In the genomic region with DNA sequence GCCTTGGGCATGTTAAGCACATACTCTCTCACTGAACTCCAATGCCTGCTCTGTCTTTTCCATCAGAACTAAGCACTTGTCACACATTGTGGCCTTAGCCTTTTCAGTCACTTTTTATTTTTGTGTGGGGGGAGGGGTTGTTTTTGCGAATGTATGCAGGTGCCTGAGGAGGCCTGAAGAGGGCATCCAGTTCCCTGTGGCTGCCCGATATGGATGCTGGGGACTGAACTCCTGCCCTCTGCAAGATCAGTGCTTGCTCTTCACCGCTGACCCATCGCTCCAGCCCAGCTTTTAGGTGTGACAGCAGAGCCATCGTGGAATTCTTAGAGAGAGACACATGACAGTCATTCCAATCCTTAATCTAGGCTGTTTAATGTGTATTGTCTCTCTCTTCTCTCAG, we compare ENCODE assay signal across 26 mouse cellular contexts. TPM values are rescaled to one million over a fixed set of nuclear protein-coding genes. Genes with fewer than 3 reads are reported as not detected.
A peak's percentile ranks its signal among the peaks of the same experiment; 100 is the strongest.
DNase-seq lines count a peak whose midpoint lies in the region; ATAC-seq and TF ChIP-seq lines count a peak whose summit lies in the region.
"Had no signal": no experiment of that assay in that cellular context is flagged by ENCODE, and none has a peak within 500 bp of the region (broad histone marks: within the 10 kb centered on the region; RNA-seq: fewer than 3 reads in every experiment).

No protein-coding gene starts in this region.

- H3K4me1 ChIP-seq in hindbrain, postnatal 0 days (ENCODE audit: insufficient read depth, low read length): no peaks in the 10 kb centered on the region
- peaks cover 8% of the 10 kb centered on the region for H3K4me1 ChIP-seq in hindbrain, embryonic 13.5 days (replicated peaks)
- no peaks in the 10 kb centered on the region for H3K4me1 ChIP-seq in liver, embryonic 14.5 days (replicated peaks; ENCODE audit: control insufficient read depth in 2 of 2, insufficient read depth in 2 of 2, low read length in 1 of 2)
- no peaks in the 10 kb centered on the region for H3K4me1 ChIP-seq in liver, embryonic 11.5 days (replicated peaks; ENCODE audit: control insufficient read depth, insufficient read depth, low read length)
- H3K4me1 ChIP-seq: embryonic facial prominence, embryonic 13.5 days; limb, embryonic 12.5 days; liver, embryonic 15.5 days; lung, embryonic 15.5 days had no signal

- no peaks in the 10 kb centered on the region for H3K27me3 ChIP-seq in hindbrain, postnatal 0 days (ENCODE audit: insufficient read depth, low read length)
- no peaks in the 10 kb centered on the region for H3K27me3 ChIP-seq in hindbrain, embryonic 13.5 days
- H3K27me3 ChIP-seq in liver, embryonic 14.5 days (ENCODE audit: control insufficient read depth, insufficient read depth, low read length): no peaks in the 10 kb centered on the region
- no peaks in the 10 kb centered on the region for H3K27me3 ChIP-seq in liver, embryonic 11.5 days (replicated peaks; ENCODE audit: control insufficient read depth, insufficient read depth, low read length)
- H3K27me3 ChIP-seq: embryonic facial prominence, embryonic 13.5 days; limb, embryonic 12.5 days; liver, embryonic 15.5 days; lung, embryonic 15.5 days; neural tube, embryonic 13.5 days had no signal

- DNase-seq in hindbrain, postnatal 0 days (ENCODE audit: low spot score): no peak
- no peak for DNase-seq in liver, embryonic 14.5 days (ENCODE audit: low read depth in 3 of 3, low spot score in 3 of 3)
- no peak for DNase-seq in liver, embryonic 11.5 days (ENCODE audit: low spot score)
- DNase-seq in R1 (ENCODE audit: low read depth, low spot score): peak; percentile 54
- DNase-seq in urinary bladder, postnatal 36 days (ENCODE audit: low spot score in 2 of 2): no peak
- no peak for DNase-seq in adrenal gland, postnatal 25 days
- DNase-seq: cerebellum, adult 11-12 months; cerebellum, adult 9-11 months; gastrocnemius, postnatal 10 days; heart, postnatal 14 days; kidney, postnatal 4 days; right cerebral cortex, postnatal 4 days; thymus, adult 2 months; thymus, postnatal 36 days had no signal

- H3K9ac ChIP-seq in hindbrain, postnatal 0 days (replicated peaks; ENCODE audit: low read length): no peak overlapping the region
- no peak overlapping the region for H3K9ac ChIP-seq in hindbrain, embryonic 13.5 days
- no peak overlapping the region for H3K9ac ChIP-seq in liver, embryonic 14.5 days (replicated peaks)
- H3K9ac ChIP-seq in liver, embryonic 11.5 days (ENCODE audit: low read depth, low read length): no peak overlapping the region
- H3K9ac ChIP-seq: embryonic facial prominence, embryonic 13.5 days; limb, embryonic 12.5 days; liver, embryonic 15.5 days; lung, embryonic 15.5 days; neural tube, embryonic 13.5 days had no signal

- no peak overlapping the region for H3K4me2 ChIP-seq in hindbrain, postnatal 0 days (ENCODE audit: low read depth, low read length)
- H3K4me2 ChIP-seq in hindbrain, embryonic 13.5 days: no peak overlapping the region
- H3K4me2 ChIP-seq in liver, embryonic 14.5 days (ENCODE audit: low read depth): no peak overlapping the region
- no peak overlapping the region for H3K4me2 ChIP-seq in liver, embryonic 11.5 days
- H3K4me2 ChIP-seq: embryonic facial prominence, embryonic 13.5 days; limb, embryonic 12.5 days; liver, embryonic 15.5 days; lung, embryonic 15.5 days; midbrain, embryonic 11.5 days; neural tube, embryonic 13.5 days had no signal

- no peaks in the 10 kb centered on the region for H3K36me3 ChIP-seq in hindbrain, postnatal 0 days (ENCODE audit: insufficient read depth, low read length)
- H3K36me3 ChIP-seq in hindbrain, embryonic 13.5 days: no peaks in the 10 kb centered on the region
- no peaks in the 10 kb centered on the region for H3K36me3 ChIP-seq in liver, embryonic 14.5 days (replicated peaks; ENCODE audit: control insufficient read depth, insufficient read depth, low read depth)
- no peaks in the 10 kb centered on the region for H3K36me3 ChIP-seq in liver, embryonic 11.5 days (ENCODE audit: control insufficient read depth, insufficient read depth, low read length)
- H3K36me3 ChIP-seq: embryonic facial prominence, embryonic 13.5 days; limb, embryonic 12.5 days; liver, embryonic 15.5 days; lung, embryonic 15.5 days had no signal

- 49% methylated on average over 5 of the region's 5 CpGs for WGBS in hindbrain, postnatal 0 days
- 54% methylated on average over 5 of the region's 5 CpGs for WGBS in hindbrain, embryonic 13.5 days
- 46% methylated on average over 5 of the region's 5 CpGs for WGBS in liver, embryonic 14.5 days (ENCODE audit: insufficient replicate concordance)
- 50% methylated on average over 5 of the region's 5 CpGs for WGBS in liver, embryonic 11.5 days

- no peak overlapping the region for H3K4me3 ChIP-seq in hindbrain, postnatal 0 days (ENCODE audit: low read length)
- no peak overlapping the region for H3K4me3 ChIP-seq in hindbrain, embryonic 13.5 days
- no peak overlapping the region for H3K4me3 ChIP-seq in liver, embryonic 14.5 days (ENCODE audit: insufficient read depth in 1 of 2, low read depth in 2 of 2, low read length in 2 of 2)
- H3K4me3 ChIP-seq in liver, embryonic 11.5 days (ENCODE audit: low read depth, low read length): no peak overlapping the region
- H3K4me3 ChIP-seq: embryonic facial prominence, embryonic 13.5 days; limb, embryonic 12.5 days; liver, embryonic 15.5 days; lung, embryonic 15.5 days; neural tube, embryonic 13.5 days had no signal

- H3K9me3 ChIP-seq in hindbrain, postnatal 0 days (ENCODE audit: low read length): no peaks in the 10 kb centered on the region
- H3K9me3 ChIP-seq in hindbrain, embryonic 13.5 days: peaks cover 7% of the 10 kb centered on the region; the same call in 1 of the 2 replicates
- H3K9me3 ChIP-seq in liver, embryonic 14.5 days (ENCODE audit: control insufficient read depth, low read length): no peaks in the 10 kb centered on the region
- no peaks in the 10 kb centered on the region for H3K9me3 ChIP-seq in liver, embryonic 11.5 days (ENCODE audit: control insufficient read depth, low read length)
- H3K9me3 ChIP-seq: embryonic facial prominence, embryonic 13.5 days; limb, embryonic 12.5 days; liver, embryonic 15.5 days; lung, embryonic 15.5 days had no signal

- peak; percentile 32; the same call in 1 of the 2 replicates for TF ChIP-seq CTCF in hindbrain, postnatal 0 days (IDR thresholded peaks at IDR 0.05; ENCODE audit: low read depth)
- TF ChIP-seq CTCF in liver, embryonic 14.5 days (IDR thresholded peaks at IDR 0.05; ENCODE audit: low read depth): 0 out of 2 replicates have a peak, but pooled peaks have one; percentile 7

- no peak overlapping the region for H3K27ac ChIP-seq in hindbrain, postnatal 0 days
- no peak overlapping the region for H3K27ac ChIP-seq in hindbrain, embryonic 13.5 days
- H3K27ac ChIP-seq in liver, embryonic 14.5 days: no peak overlapping the region
- H3K27ac ChIP-seq in liver, embryonic 11.5 days (ENCODE audit: low read depth, low read length): no peak overlapping the region
- H3K27ac ChIP-seq: embryonic facial prominence, embryonic 13.5 days; kidney, postnatal 0 days; limb, embryonic 12.5 days; liver, embryonic 15.5 days; lung, embryonic 15.5 days; neural tube, embryonic 13.5 days had no signal

- ATAC-seq in hindbrain, postnatal 0 days: no peak
- ATAC-seq in hindbrain, embryonic 13.5 days (ENCODE audit: low FRiP score): no peak
- ATAC-seq in liver, embryonic 14.5 days (ENCODE audit: insufficient read depth): no peak
- no peak; the same call in 1 of the 2 replicates for ATAC-seq in liver, embryonic 11.5 days (replicated peaks; ENCODE audit: low FRiP score)
- ATAC-seq: CD4-positive, CD25-positive, alpha-beta regulatory T cell, adult 4 months; forebrain, embryonic 16.5 days had no signal

- TF ChIP-seq EP300 in liver, embryonic 14.5 days (IDR thresholded peaks at IDR 0.05; ENCODE audit: low read depth): no peak

RNA-seq across cellular contexts. Expression of a gene that starts 13.2 kb away (rescaled TPM):
- total RNA-seq in hindbrain, postnatal 0 days (2014; rRNA removed): 11.8 and 14.3 TPM in 2 replicates
- polyA plus RNA-seq in hindbrain, postnatal 0 days (2015; fragmentation: Nextera tagmentation; extraction: Ambion mirVana): 4.9 and 5.3 TPM in 2 replicates
- polyA plus RNA-seq in hindbrain, embryonic 13.5 days (2015; fragmentation: Nextera tagmentation; extraction: Ambion mirVana): 6.3 TPM in 2 replicates
- 0.11 and 0.14 TPM in 2 replicates for polyA plus RNA-seq in liver, embryonic 14.5 days (2012; rRNA removed)
- 0.24 and 0.30 TPM in 2 replicates for polyA plus RNA-seq in liver, embryonic 14.5 days (2014; fragmentation: Nextera tagmentation; extraction: Ambion mirVana)
- 0.89 and 1.3 TPM in 2 replicates for polyA plus RNA-seq in liver, embryonic 11.5 days (2014; fragmentation: Nextera tagmentation; extraction: Ambion mirVana)
- total RNA-seq in adrenal gland, postnatal 25 days (2021): 0.52 TPM in 1 of 2 replicates, not detected in the other
- polyA plus RNA-seq: CD4-positive, CD25-positive, alpha-beta regulatory T cell, adult 4 months had no signal

RNA-seq across cellular contexts. Expression of a gene that starts 25.7 kb away (rescaled TPM):
- 0.29 and 0.73 TPM in 2 replicates for total RNA-seq in hindbrain, postnatal 0 days (2014; rRNA removed)
- polyA plus RNA-seq in hindbrain, postnatal 0 days (2015; fragmentation: Nextera tagmentation; extraction: Ambion mirVana): 0.24 and 0.25 TPM in 2 replicates
- 0.19 and 0.21 TPM in 2 replicates for polyA plus RNA-seq in hindbrain, embryonic 13.5 days (2015; fragmentation: Nextera tagmentation; extraction: Ambion mirVana)
- polyA plus RNA-seq in liver, embryonic 14.5 days (2012; rRNA removed): not detected in 2 replicates
- not detected in 2 replicates for polyA plus RNA-seq in liver, embryonic 14.5 days (2014; fragmentation: Nextera tagmentation; extraction: Ambion mirVana)
- not detected in 2 replicates for polyA plus RNA-seq in liver, embryonic 11.5 days (2014; fragmentation: Nextera tagmentation; extraction: Ambion mirVana)
- 0.33 TPM in 1 of 2 replicates, not detected in the other for total RNA-seq in adrenal gland, postnatal 25 days (2021)
- total RNA-seq: granulocyte monocyte progenitor cell, adult 5-6 weeks; megakaryocyte progenitor cell, adult 5-6 weeks had no signal
- polyA plus RNA-seq: CD4-positive, CD25-positive, alpha-beta regulatory T cell, adult 4 months; limb, embryonic 12.5 days had no signal

RNA-seq across cellular contexts. Expression of a gene that starts 38.2 kb away (rescaled TPM):
- 32.0 and 35.8 TPM in 2 replicates for total RNA-seq in hindbrain, postnatal 0 days (2014; rRNA removed)
- 154 and 157 TPM in 2 replicates for polyA plus RNA-seq in hindbrain, postnatal 0 days (2015; fragmentation: Nextera tagmentation; extraction: Ambion mirVana)
- 105 and 106 TPM in 2 replicates for polyA plus RNA-seq in hindbrain, embryonic 13.5 days (2015; fragmentation: Nextera tagmentation; extraction: Ambion mirVana)
- polyA plus RNA-seq in liver, embryonic 14.5 days (2012; rRNA removed): 17.6 and 34.1 TPM in 2 replicates
- 56.2 and 56.7 TPM in 2 replicates for polyA plus RNA-seq in liver, embryonic 14.5 days (2014; fragmentation: Nextera tagmentation; extraction: Ambion mirVana)
- 104 and 114 TPM in 2 replicates for polyA plus RNA-seq in liver, embryonic 11.5 days (2014; fragmentation: Nextera tagmentation; extraction: Ambion mirVana)
- total RNA-seq in adrenal gland, postnatal 25 days (2021): 36.9 and 40.3 TPM in 2 replicates
